Mouse (Mus musculus) kidney, postnatal 0 days (tissue): ENCODE data around the gene Onecut3. TPM values are rescaled to one million over a fixed set of nuclear protein-coding genes. Genes with fewer than 3 reads are reported as not detected.

ENCODE experiments used
- ATAC-seq: fragments of 200-750 bp; cut with Nextera tagmentation; replicated peaks from 2 replicates; pipeline ENCODE4 v1.8.0; 2017; ENCODE audit warnings: low read depth, moderate number of reproducible peaks, moderate TSS enrichment, moderate library complexity; ENCODE audit not compliant: low FRiP score
- DNase-seq: peaks from one replicate; pipeline ENCODE4 v3.0.0-alpha.2; 2016; ENCODE audit warnings: low spot score
- H3K27ac ChIP-seq: fragments of 300-500 bp; sonication (generic); 2 replicates; pipeline ENCODE4 v1.5.1; 2014; ENCODE audit warnings: mild to moderate bottlenecking
- H3K27me3 ChIP-seq: fragments of 300-500 bp; sonication (generic); 2 replicates; pipeline ENCODE4 v1.6.1; 2014; ENCODE audit warnings: low read length, mixed read lengths; ENCODE audit not compliant: insufficient read depth
- H3K36me3 ChIP-seq: fragments of 300-500 bp; sonication (generic); 2 replicates; pipeline ENCODE4 v1.6.1; 2014; ENCODE audit warnings: low read length, mixed read lengths; ENCODE audit not compliant: insufficient read depth
- H3K4me1 ChIP-seq: fragments of 300-500 bp; sonication (generic); replicated peaks from 2 replicates; pipeline ENCODE4 v1.6.1; 2014; ENCODE audit warnings: antibody characterized with exemption, low read length, mixed read lengths; ENCODE audit not compliant: insufficient read depth
- H3K4me2 ChIP-seq: fragments of 300-500 bp; sonication (generic); 2 replicates; pipeline ENCODE4 v1.6.1; 2014; ENCODE audit warnings: mild to moderate bottlenecking, low read length, moderate library complexity, mixed read lengths
- H3K4me3 ChIP-seq: fragments of 300-500 bp; sonication (generic); replicated peaks from 2 replicates; pipeline ENCODE4 v1.5.1; 2014; ENCODE audit warnings: low read depth, low read length
- H3K9ac ChIP-seq: fragments of 300-500 bp; sonication (generic); 2 replicates; pipeline ENCODE4 v1.6.1; 2014; ENCODE audit warnings: low read depth, low read length
- H3K9me3 ChIP-seq: fragments of 300-500 bp; sonication (generic); replicated peaks from 2 replicates; pipeline ENCODE4 v1.6.1; 2016; ENCODE audit warnings: low read length, inconsistent platforms, mixed read lengths
- CTCF ChIP-seq: IDR thresholded peaks from 2 replicates; pipeline ENCODE4 v1.5.1; 2016; ENCODE audit warnings: antibody characterized with exemption, low read depth, mild to moderate bottlenecking, moderate library complexity
- WGBS: fragments of 180-500 bp; shearing (Covaris S2); extraction: QIAGEN DNeasy Blood & Tissue Kit; methylation state at CpG from one replicate; pipeline ENCODE4 v1.1.7; 2014; 5-methylcytosine and 5-hydroxymethylcytosine counted together
- polyA plus RNA-seq: library from polyadenylated mRNA; unstranded; fragments of >200 nt; fragmentation: Nextera tagmentation; extraction: Ambion mirVana; gene quantifications from 2 replicates; pipeline ENCODE4 v1.2.1, GENCODE M21; 2015

Gene Onecut3
- polyA plus RNA-seq, 1 experiment from 2014 or later, result not detected

DNA sequence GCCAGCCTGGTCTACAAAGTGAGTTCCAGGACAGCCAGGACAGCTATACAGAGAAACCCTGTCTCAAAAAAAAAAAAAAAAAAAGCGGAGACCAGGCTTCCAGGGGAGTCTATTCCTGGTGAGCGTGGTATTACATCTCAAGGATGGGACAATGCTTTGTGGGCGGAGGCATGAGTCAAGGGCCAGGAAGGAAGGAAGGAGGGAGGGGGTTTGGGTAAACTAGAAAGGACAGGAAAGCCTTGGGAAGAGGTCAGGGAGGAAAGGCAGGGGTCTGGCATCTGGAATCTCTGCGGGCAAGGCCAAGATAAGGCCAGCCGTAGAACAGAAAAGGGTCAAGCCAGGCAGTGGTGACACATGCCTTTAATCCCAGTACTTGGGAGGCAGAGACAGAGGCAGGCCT, 44.9 kb downstream of the Onecut3 start:
- no peak for ATAC-seq

GRCm38 (mm10) chr10:80543873-80544272, 49.2 kb downstream of the Onecut3 start:
- H3K4me1 ChIP-seq, result 0 out of 2 replicates have a peak, but pooled peaks cover 2% of the 10 kb centered on the region
- no peaks in the 10 kb centered on the region for H3K9me3 ChIP-seq
- H3K27ac ChIP-seq, result no peak overlapping the region
- DNase-seq (no peak), ATAC-seq (no peak)
- peaks cover 60% of the 10 kb centered on the region for H3K36me3 ChIP-seq
- no peak overlapping the region for H3K4me3 ChIP-seq
- H3K27me3 ChIP-seq, result no peaks in the 10 kb centered on the region
- H3K4me2 ChIP-seq, result no peak overlapping the region
- 94% methylated on average over 14 of the region's 14 CpGs for WGBS
- no peak for TF ChIP-seq CTCF
- H3K9ac ChIP-seq, result no peak overlapping the region

More for the DNA sequence above, 44.9 kb downstream of the Onecut3 start:
- H3K4me1 ChIP-seq, result peaks cover 7% of the 10 kb centered on the region; the same call in 1 of the 2 replicates
- H3K4me2 ChIP-seq, result no peak overlapping the region
- peaks cover 7% of the 10 kb centered on the region; the same call in 1 of the 2 replicates for H3K27me3 ChIP-seq
- no peak overlapping the region for H3K4me3 ChIP-seq
- 57% methylated on average over 4 of the region's 5 CpGs for WGBS
- no peaks in the 10 kb centered on the region for H3K9me3 ChIP-seq
- TF ChIP-seq CTCF, result no peak
- H3K27ac ChIP-seq, result no peak overlapping the region
- H3K36me3 ChIP-seq, result peaks cover 29% of the 10 kb centered on the region
- DNase-seq, result peak; percentile 16
- H3K9ac ChIP-seq, result no peak overlapping the region

GRCm38 (mm10) chr10:80545590-80545989, 51.0 kb downstream of the Onecut3 start:
- DNase-seq (no peak), ATAC-seq (no peak)
- no peaks in the 10 kb centered on the region for H3K4me1 ChIP-seq
- no peaks in the 10 kb centered on the region for H3K9me3 ChIP-seq
- peaks cover 69% of the 10 kb centered on the region for H3K36me3 ChIP-seq
- no peak overlapping the region for H3K27ac ChIP-seq
- H3K9ac ChIP-seq, result no peak overlapping the region
- H3K4me3 ChIP-seq, result no peak overlapping the region
- no peak overlapping the region for H3K4me2 ChIP-seq
- no peaks in the 10 kb centered on the region for H3K27me3 ChIP-seq
- no peak for TF ChIP-seq CTCF
- 89% methylated on average over 8 of the region's 8 CpGs for WGBS

DNA sequence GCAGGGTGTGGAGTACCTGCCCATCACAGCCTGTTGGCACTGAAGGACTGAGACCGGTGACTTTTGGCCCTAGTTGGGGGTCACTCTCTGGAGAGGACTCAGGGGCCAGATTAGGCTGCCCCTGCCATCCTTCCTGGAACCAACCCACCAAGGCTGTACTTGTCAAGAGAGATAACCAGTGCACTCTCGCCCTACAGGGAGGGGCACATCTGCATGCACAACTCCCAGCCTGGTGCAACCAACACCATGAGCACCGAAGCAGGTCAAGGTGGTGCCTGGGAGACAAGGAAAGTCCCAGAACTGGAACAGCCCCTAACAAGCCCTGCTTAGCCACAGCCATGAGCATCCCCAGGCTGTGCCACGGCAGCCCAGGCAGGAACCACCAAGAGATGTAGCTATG, 52.3 kb downstream of the Onecut3 start:
- no peak overlapping the region for H3K4me3 ChIP-seq
- peaks cover 60% of the 10 kb centered on the region for H3K36me3 ChIP-seq
- no peaks in the 10 kb centered on the region for H3K9me3 ChIP-seq
- WGBS, result 98% methylated on average over 4 of the region's 4 CpGs
- no peak overlapping the region for H3K4me2 ChIP-seq
- H3K9ac ChIP-seq, result no peak overlapping the region
- H3K4me1 ChIP-seq, result no peaks in the 10 kb centered on the region
- H3K27ac ChIP-seq, result no peak overlapping the region
- no peak for TF ChIP-seq CTCF
- DNase-seq (no peak), ATAC-seq (no peak)
- H3K27me3 ChIP-seq, result no peaks in the 10 kb centered on the region

- H3K9ac ChIP-seq, result no peak overlapping the region
- no peak overlapping the region for H3K4me3 ChIP-seq
- no peak overlapping the region for H3K4me2 ChIP-seq
- WGBS, result 88% methylated on average over 15 of the region's 15 CpGs
- no peak for TF ChIP-seq CTCF
- peaks cover 54% of the 10 kb centered on the region for H3K36me3 ChIP-seq
- H3K4me1 ChIP-seq, result no peaks in the 10 kb centered on the region
- DNase-seq (no peak), ATAC-seq (no peak)
- no peaks in the 10 kb centered on the region for H3K9me3 ChIP-seq
- H3K27me3 ChIP-seq, result no peaks in the 10 kb centered on the region
- no peak overlapping the region for H3K27ac ChIP-seq
These were observed 52.9 kb downstream of the Onecut3 start for GRCm38 (mm10) chr10:80547539-80547938.

DNA sequence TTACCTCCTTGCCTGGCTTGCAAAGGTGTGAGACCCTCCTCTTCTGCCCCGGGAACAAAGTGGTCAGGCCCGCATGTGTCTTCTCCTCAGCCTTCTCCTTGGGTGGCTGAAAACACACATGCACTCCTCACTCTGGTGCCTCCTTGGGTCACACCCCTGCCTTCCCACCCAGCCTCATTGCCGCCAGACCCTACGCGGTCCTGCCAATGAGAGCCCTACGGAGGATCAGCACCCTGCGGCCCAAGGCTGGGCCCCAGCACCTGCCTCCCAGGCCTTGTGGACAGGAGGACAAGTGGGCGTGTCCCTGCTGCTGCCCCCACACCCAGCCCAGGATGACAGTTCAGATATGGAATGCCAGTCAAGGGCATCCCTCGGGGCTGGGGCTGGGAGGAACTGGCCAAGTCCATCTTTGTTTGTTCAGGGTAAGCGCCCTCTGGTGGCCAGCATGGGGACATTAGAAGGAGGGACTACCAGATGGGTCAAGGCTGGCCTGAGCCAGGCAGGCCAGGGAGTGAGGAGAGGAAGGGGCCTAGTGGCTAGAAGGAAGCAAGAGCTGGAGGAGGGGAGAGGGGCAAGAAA, 53.9 kb downstream of the Onecut3 start:
- Histone ChIP-seq H3K9me3 (no peaks in the 10 kb centered on the region), H3K4me2 (no peak overlapping the region), H3K36me3 (peaks cover 49% of the 10 kb centered on the region), H3K9ac (no peak overlapping the region), H3K4me1 (no peaks in the 10 kb centered on the region), H3K4me3 (no peak overlapping the region), H3K27ac (no peak overlapping the region), H3K27me3 (no peaks in the 10 kb centered on the region)
- peak; percentile 85 for TF ChIP-seq CTCF
- DNase-seq (peak; percentile 83), ATAC-seq (peak; percentile 55)
- WGBS, result 69% methylated on average over 10 of the region's 10 CpGs

DNA sequence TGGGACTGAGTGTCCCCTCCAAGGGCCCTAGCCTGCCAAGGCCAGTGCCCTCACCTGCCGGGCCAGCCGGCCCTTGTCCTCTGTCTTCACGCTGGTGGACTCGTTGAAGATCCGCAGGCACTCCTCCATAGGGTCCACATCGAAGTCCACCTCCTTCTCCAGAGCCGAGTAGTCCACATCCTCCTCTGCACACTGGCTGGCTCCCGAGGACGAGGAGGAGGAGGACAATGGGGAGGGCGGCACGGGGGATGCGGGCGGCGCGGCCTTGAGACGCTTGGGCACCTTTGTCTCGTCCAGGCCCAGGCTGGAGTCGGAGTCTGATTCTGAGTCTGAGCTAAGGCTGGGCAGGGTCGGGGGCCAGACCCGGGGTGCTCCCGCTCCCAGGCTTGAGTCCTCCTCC, 54.6 kb downstream of the Onecut3 start:
- Histone ChIP-seq H3K4me1 (no peaks in the 10 kb centered on the region), H3K9me3 (no peaks in the 10 kb centered on the region), H3K4me3 (no peak overlapping the region), H3K9ac (no peak overlapping the region), H3K36me3 (peaks cover 43% of the 10 kb centered on the region), H3K27ac (no peak overlapping the region), H3K27me3 (no peaks in the 10 kb centered on the region), H3K4me2 (no peak overlapping the region)
- no peak for TF ChIP-seq CTCF
- DNase-seq, result no peak
- 70% methylated on average over 21 of the region's 21 CpGs for WGBS
- ATAC-seq, result no peak
